Mouse (Mus musculus) hindlimb bud, embryonic 11.5 days (tissue): ENCODE results near the gene Rhoh.

Experiments used
- DNase-seq: peaks from one replicate; pipeline ENCODE4 v3.0.0-alpha.2; 2012; ENCODE audit warnings: low read depth, low spot score; ENCODE audit errors: extremely low spot score

Rhoh gene

GRCm38 (mm10) chr5:65861154-65861944 lies at the start of gene Rhoh:
TSS of gene Rhoh (plus strand) at chr5:65861213.
- DNase-seq = no peak

DNA sequence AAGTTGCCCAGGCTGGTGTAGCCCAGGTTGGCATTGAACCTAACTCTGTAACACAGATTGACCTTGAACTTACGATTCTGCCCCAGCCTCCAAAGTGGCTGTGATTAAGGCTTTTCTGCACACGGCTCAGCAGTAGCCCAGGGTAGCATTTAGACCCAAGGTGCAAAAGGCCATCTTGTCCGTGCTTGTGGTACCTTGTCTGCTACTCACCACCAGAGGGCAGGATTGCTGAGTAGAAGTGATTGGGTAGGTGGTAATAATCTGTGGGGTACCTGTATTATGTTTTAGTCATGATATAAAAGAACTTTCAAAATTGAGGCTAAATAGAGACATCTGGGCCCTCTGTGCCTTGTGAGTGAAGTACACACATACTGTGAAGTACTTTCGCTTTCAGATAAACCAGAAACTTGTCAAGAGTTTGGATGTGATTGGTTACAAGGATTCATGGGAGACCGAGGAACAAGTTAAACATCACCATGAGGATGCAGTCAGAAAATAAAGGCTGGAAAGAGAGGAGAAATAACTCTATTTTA lies 37.3 kb upstream of the Rhoh start:
- peak; percentile 18 for DNase-seq

DNA sequence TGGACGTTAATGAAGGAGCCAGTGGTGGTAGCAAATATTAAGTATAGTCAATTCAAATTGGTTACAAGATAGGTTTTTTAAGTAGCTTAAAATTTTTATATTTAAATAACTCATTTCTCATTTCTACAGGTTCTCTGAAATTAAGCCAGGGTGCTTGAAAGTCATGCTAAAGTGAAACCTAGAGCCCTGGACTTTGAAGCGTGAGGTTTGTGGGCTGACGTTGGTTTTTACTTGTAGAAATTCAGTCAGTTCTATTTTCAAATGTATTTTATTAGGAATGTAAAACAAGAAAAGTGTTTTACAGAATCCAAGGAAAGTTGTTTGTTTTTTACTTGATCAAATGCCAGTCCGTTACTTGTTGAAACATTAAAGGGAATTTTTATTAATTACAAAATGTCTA lies 34.5 kb upstream of the Rhoh start:
- DNase-seq = no peak

GRCm38 (mm10) chr5:65827102-65827501 lies 33.9 kb upstream of the Rhoh start:
- no peak for DNase-seq

DNA sequence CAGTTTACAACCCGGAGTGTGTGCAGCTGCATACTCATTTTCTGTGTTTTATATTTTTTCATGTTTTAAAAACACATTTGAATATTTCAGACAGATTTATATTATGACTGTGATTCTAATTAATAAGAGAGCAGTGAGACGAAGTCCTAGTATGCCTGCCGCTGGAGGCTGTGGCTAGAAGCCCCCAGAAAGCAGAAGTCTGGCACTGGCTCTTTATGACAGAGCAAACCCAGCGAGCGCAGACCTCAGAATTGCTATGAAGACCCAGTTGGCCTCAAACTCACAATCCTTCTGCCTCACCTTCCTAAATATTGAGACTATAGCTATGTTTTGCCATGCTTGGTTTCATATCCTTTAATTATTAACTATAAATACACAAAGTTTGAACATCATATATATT lies 32.8 kb upstream of the Rhoh start:
- no peak for DNase-seq

- no peak for DNase-seq
Measured at GRCm38 (mm10) chr5:65829059-65829458, 32.0 kb upstream of the Rhoh start.

DNA sequence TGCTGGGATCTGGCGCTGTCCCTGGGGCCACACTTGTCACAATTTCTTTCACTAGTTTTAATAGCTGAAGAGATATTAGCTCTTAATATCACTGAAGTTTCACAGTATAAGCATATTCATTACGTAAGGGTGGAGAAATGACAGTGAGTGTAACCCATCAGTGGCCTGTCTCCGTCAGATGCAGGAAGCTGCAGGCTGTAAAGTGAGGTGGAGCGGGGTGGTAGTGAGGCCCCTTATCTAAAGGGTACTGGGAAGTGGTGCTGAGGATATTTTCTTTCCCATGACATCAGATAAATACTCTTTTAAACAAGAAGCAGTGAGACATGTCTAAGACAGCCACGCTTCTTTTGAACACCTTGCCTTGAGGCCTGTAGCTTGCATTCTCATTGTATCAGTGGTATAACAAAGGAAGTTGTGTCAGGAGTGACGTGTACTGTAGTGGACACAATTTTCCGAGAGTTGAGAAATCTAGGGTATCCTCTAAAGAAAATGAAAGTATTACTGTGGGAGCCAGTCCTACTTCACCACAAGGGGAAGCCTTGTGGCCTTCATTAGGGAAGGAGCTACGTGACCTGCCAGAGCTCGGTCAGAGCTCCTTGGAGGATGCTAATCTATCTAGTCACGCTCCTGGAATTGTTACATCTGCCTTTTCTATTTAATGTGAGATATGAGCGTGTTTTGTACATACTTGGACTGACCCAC lies 28.9 kb upstream of the Rhoh start:
- no peak for DNase-seq

GRCm38 (mm10) chr5:65833092-65833491 lies 27.9 kb upstream of the Rhoh start:
- DNase-seq = no peak

- no peak for DNase-seq
Measured at GRCm38 (mm10) chr5:65833766-65834498, 27.1 kb upstream of the Rhoh start.

GRCm38 (mm10) chr5:65838053-65838452 lies 23.0 kb upstream of the Rhoh start:
- DNase-seq = no peak

DNA sequence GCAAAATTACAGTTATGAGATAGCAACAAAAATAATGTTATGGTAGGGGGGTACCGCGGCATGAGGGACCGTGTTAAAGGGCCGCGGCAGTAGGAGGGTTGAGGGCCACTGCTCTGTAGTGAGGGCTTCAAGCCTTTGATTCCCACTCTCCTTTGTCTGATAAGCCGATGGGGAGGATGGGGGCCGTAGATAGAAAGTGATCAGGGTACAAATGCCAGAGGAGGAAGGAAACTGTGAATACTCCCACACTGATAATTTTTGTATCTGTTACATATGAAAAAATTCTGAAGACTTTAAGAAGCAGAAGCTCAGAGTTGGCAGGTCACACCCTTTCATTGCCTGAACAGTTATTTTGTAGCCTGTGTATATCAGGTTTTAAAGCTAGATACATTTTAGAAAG lies 18.1 kb upstream of the Rhoh start:
- DNase-seq = no peak

DNA sequence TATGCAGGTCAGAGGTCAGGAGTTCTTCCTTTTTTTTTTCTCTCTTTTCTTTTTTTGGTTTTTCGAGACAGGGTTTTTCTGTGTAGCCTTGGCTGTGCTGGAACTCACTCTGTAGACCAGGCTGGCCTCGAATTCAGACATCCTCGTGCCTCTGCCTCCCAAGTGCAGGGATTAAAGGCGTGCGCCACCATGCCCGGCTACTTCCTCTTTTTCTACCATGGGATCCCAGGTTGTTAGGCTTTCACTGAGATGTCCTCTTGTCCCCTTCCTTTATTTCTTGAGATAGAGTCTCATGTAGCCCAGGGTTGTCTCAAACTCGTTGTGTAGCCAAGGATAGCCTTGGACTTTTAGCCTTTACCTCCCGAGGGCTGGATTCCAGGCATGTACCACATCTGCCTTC lies 14.5 kb upstream of the Rhoh start:
- no peak for DNase-seq

DNA sequence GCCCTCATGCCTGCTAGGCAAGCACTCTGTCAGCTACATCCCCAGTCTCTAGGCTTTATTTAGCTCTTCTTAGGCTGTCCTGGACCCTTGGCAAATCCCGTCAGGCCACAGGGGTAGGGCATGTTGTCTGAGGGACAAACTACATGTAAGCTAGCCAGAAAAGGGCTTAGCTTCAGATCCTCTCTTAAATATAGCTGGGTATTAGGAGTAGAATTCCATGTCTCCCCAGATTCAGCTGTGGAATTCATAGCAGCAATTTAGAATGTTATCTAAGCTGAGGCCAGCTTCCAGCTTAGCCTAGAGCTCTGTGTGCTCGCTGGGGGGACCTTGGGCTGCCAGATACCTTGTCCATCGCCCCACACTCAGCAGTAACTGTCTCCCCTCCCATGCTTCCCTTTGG lies 14.1 kb upstream of the Rhoh start:
- DNase-seq = no peak

- no peak for DNase-seq
Measured at GRCm38 (mm10) chr5:65847656-65848055, 13.4 kb upstream of the Rhoh start.

GRCm38 (mm10) chr5:65850765-65851164 lies 10.2 kb upstream of the Rhoh start:
- DNase-seq = no peak

DNA sequence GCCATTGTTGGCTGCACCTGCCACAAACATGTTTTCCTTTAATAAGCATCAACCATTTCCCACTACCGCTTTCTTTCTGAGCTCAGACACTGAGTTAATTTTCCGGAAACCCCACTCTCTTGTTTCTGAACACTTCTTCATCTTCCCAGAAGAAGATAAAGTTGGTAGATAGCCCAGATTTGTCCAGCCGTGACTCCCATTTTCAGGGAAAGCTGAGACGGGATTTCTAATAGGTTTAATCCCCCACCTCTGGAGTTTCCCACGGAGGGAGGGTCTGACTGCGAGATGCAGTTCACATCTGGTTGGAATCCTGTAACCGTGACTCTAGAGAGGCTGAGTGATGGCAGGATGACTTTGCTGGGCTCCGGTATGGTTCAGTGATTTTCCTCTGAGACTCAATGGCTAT lies 6.2 kb upstream of the Rhoh start:
- DNase-seq = no peak

DNA sequence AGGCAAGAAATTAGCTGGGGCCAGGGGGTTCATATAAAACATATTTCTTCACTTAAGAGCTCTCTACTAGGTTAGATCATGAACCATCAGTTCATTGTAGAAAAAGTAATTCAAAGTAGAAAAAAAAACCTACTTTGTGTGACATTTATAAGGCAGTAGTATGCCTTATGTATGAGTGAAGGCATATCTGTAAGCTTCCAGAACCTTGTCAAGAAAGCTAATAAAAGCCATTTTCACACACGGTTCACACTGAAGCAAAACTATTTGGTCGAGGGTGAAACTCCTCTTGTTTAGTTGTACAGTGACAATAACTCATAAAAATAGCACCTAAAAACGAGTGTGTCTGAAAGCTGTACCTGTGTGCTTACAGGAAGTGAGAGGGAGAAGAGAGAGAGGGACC lies 5.4 kb upstream of the Rhoh start:
- no peak for DNase-seq

DNA sequence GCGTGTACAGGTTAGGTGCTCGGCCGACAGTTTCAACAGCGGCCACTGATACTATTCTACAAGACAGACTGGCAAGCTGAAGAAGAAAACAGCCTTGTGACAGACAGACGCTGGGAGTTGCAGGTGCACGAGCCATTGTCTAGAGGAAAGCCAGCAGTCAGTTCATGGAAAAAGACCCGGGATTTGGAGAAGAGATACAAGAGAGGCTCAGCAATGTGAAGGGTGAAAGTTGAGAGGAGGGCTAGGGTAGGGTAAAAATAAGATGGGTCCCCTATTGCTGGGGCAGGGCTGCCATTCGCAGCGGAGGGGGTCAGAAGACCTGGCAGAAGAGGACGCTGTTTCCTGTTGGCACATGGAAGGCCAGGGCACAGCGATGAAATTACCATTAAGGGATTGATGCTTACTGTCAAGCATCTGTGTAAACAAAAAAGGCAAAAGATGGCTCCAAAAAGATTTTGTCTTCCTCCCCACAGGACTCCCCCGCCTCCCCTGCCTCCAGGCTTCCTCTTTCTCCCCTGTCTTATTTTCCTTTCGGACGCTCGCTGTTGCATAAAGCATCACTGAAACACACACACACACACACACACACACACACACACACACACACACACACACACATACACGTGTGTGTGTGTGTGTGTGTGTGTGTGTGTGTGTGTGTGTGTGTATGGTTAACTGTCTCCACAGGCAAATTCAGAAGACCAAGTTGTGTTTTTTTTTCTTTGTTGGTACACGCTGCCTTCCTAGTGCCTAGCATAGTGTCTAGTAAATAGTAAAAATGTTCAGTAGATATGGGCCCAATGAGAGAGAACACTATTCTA lies 4.2 kb upstream of the Rhoh start:
- DNase-seq = no peak

- no peak for DNase-seq
Measured at GRCm38 (mm10) chr5:65857935-65858334, 3.1 kb upstream of the Rhoh start.

DNA sequence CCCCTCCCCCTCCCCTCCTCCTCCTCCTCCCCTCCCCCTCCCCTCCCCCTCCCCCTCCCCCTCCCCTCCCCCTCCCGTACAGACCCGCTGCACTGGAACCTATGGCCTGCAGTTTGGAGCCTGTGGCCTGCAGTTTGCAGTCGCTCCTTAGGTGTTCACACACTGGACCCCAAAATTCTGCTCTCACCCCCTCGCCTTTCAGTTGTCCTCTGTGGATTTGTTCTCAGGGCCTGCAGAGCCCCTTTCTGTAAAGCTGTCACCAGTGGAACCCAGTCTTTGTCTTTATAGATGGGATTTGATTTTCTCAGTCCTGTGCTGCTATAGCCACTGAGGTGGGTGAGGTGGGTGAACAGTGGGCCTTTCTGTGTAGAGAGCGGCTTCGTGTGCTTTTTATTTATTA lies 2.7 kb upstream of the Rhoh start:
- DNase-seq = no peak

- DNase-seq = no peak
Measured at GRCm38 (mm10) chr5:65858898-65859297, 2.1 kb upstream of the Rhoh start.
